Mouse (Mus musculus) forebrain, embryonic 16.5 days (tissue): ENCODE measurements around the gene Gli3. TPM values are rescaled to one million over a fixed set of nuclear protein-coding genes. Genes with fewer than 3 reads are reported as not detected.

Experiments
- ATAC-seq: fragments of 200-750 bp; cut with Nextera tagmentation; 2 replicates; pipeline ENCODE4 v1.8.0; 2017; ENCODE audit warnings: mild to moderate bottlenecking, moderate library complexity
- H3K27ac ChIP-seq: fragments of 300-500 bp; sonication (generic); 2 replicates; pipeline ENCODE4 v1.5.1; 2014; ENCODE audit warnings: low read length, control low read depth
- H3K27me3 ChIP-seq: fragments of 300-500 bp; sonication (generic); replicated peaks from 2 replicates; pipeline ENCODE4 v1.6.1; 2014; ENCODE audit warnings: low read length; ENCODE audit not compliant: control insufficient read depth, insufficient read depth
- H3K36me3 ChIP-seq: fragments of 300-500 bp; sonication (generic); 2 replicates; pipeline ENCODE4 v1.6.1; 2014; ENCODE audit not compliant: control insufficient read depth, insufficient read depth
- H3K4me1 ChIP-seq: fragments of 300-500 bp; sonication (generic); replicated peaks from 2 replicates; pipeline ENCODE4 v1.6.1; 2014; ENCODE audit warnings: low read length; ENCODE audit not compliant: control insufficient read depth, insufficient read depth
- H3K4me2 ChIP-seq: fragments of 300-500 bp; sonication (generic); 2 replicates; pipeline ENCODE4 v1.6.1; 2014; ENCODE audit warnings: mild to moderate bottlenecking, low read length, control low read depth
- H3K4me3 ChIP-seq: fragments of 300-500 bp; sonication (generic); replicated peaks from 2 replicates; pipeline ENCODE4 v1.5.1; 2014; ENCODE audit warnings: mild to moderate bottlenecking, low read length, control low read depth
- H3K9ac ChIP-seq: fragments of 300-500 bp; sonication (generic); replicated peaks from 2 replicates; pipeline ENCODE4 v1.6.1; 2014; ENCODE audit warnings: low read depth, low read length, control low read depth
- H3K9me3 ChIP-seq: fragments of 300-500 bp; sonication (generic); 2 replicates; pipeline ENCODE4 v1.6.1; 2016; ENCODE audit warnings: low read length; ENCODE audit not compliant: control insufficient read depth
- WGBS: fragments of 180-500 bp; shearing (Covaris S2); extraction: QIAGEN DNeasy Blood & Tissue Kit; methylation state at CpG from one replicate; pipeline ENCODE4 v1.1.7; 2014; 5-methylcytosine and 5-hydroxymethylcytosine counted together
- polyA plus RNA-seq: library from polyadenylated mRNA; unstranded; fragments of >200 nt; fragmentation: Nextera tagmentation; extraction: Ambion mirVana; gene quantifications from 2 replicates; pipeline ENCODE4 v1.2.1, GENCODE M21; 2015

Gene Gli3
- polyA plus RNA-seq, 1 experiment from 2014 or later: 10.8 TPM

DNA sequence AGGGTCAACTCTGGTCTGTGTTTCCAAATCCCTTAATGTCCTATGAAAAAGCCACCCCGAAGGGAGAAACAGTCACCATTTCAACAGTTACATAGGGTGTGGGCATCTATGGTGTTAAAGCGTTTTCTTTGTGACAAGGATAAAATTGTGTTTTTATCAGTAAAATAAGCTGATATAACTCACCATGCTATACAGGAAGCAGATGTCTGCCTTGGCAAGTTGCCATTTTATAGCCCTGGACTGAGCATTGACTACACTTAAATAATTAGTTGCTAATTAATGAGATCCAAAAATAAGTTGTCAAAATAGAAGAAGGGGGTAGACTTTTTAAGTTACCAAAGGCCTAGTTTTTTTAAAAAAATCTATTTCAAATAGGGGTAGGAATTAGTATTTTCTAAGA lies 11.4 kb downstream of the Gli3 start:
- Histone ChIP-seq H3K36me3 (no peaks in the 10 kb centered on the region), H3K4me3 (no peak overlapping the region), H3K27me3 (no peaks in the 10 kb centered on the region), H3K4me1 (peaks cover 17% of the 10 kb centered on the region), H3K9me3 (no peaks in the 10 kb centered on the region), H3K4me2 (no peak overlapping the region), H3K27ac (no peak overlapping the region), H3K9ac (no peak overlapping the region)
- 27% methylated on average over 2 of the region's 2 CpGs for WGBS
- no peak for ATAC-seq

DNA sequence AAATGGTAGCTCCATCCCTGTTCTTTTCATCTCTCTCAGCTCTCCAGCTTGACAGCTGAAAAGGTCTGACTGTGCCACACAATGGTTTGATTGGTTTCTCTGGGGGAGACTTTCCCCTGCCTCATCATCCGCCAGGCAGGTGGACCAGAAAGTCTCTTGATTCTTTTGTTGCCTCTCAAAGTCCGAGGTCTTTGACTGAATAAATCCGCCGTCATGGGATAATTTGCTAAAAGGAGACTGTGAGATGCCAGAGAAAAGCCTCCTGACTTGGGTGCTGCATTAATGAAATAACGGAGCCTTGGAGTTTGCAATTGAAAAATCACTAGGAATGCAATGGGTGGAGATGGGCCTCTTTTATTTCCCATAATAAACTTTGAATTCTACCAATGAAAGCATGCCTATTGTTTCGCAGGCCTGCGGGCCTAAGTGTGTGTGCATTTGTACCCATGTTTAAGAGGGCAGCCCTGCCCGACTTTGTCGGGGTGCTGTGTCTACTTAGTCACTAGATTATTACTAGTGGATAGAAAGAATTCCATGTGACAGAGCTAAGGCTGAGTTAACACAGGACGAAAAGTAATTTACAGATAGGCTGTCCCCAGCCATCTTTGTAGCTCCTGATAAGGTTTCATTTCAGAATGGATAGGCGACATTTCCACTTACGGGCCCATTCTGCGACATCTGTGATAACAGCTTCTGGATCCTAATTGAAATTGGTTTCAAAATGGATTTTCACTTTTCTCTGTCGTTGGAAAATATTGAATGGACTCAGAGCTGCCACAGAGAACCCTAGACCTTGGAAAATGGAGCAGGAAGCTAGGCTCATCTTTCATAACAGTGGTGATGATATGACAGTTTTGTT lies 23.2 kb downstream of the Gli3 start:
- 12% methylated on average over 14 of the region's 14 CpGs for WGBS
- Histone ChIP-seq H3K4me1 (peaks cover 16% of the 10 kb centered on the region), H3K36me3 (no peaks in the 10 kb centered on the region), H3K27me3 (no peaks in the 10 kb centered on the region), H3K9me3 (no peaks in the 10 kb centered on the region), H3K27ac (no peak overlapping the region; the same call in 1 of the 2 replicates), H3K9ac (peak overlapping the region; percentile 32), H3K4me3 (peak overlapping the region; percentile 4; the same call in 1 of the 2 replicates), H3K4me2 (peak overlapping the region; percentile 46)
- peak; percentile 34; the same call in 1 of the 2 replicates for ATAC-seq

- no peaks in the 10 kb centered on the region for H3K9me3 ChIP-seq
- no peak overlapping the region for H3K4me3 ChIP-seq
- no peaks in the 10 kb centered on the region for H3K36me3 ChIP-seq
- WGBS: 10% methylated on average over 7 of the region's 7 CpGs
- H3K4me2 ChIP-seq: peak overlapping the region; percentile 39
- H3K27ac ChIP-seq: no peak overlapping the region
- no peaks in the 10 kb centered on the region for H3K27me3 ChIP-seq
- H3K4me1 ChIP-seq: peaks cover 16% of the 10 kb centered on the region
- peak; percentile 43; the same call in 1 of the 2 replicates for ATAC-seq
- no peak overlapping the region for H3K9ac ChIP-seq
Measured at GRCm38 (mm10) chr13:15487334-15487733, 24.3 kb downstream of the Gli3 start.

- Histone ChIP-seq H3K4me3 (no peak overlapping the region), H3K36me3 (no peaks in the 10 kb centered on the region), H3K9ac (no peak overlapping the region), H3K9me3 (no peaks in the 10 kb centered on the region), H3K27ac (no peak overlapping the region), H3K27me3 (no peaks in the 10 kb centered on the region), H3K4me1 (peaks cover 16% of the 10 kb centered on the region), H3K4me2 (no peak overlapping the region)
- 18% methylated on average over 1 of the region's 1 CpGs for WGBS
- ATAC-seq: peak; percentile 51; the same call in 1 of the 2 replicates
Measured at GRCm38 (mm10) chr13:15488065-15488464, 25.0 kb downstream of the Gli3 start.

- H3K4me1 ChIP-seq: no peaks in the 10 kb centered on the region
- no peak overlapping the region for H3K4me3 ChIP-seq
- H3K9ac ChIP-seq: no peak overlapping the region
- no peak overlapping the region for H3K27ac ChIP-seq
- H3K9me3 ChIP-seq: no peaks in the 10 kb centered on the region
- H3K27me3 ChIP-seq: no peaks in the 10 kb centered on the region
- 92% methylated on average over 4 of the region's 4 CpGs for WGBS
- ATAC-seq: no peak
- H3K36me3 ChIP-seq: no peaks in the 10 kb centered on the region
- H3K4me2 ChIP-seq: no peak overlapping the region
Measured at GRCm38 (mm10) chr13:15495820-15496219, 32.8 kb downstream of the Gli3 start.

GRCm38 (mm10) chr13:15498338-15498737 lies 35.3 kb downstream of the Gli3 start:
- WGBS: 65% methylated on average over 4 of the region's 4 CpGs
- no peak for ATAC-seq
- no peak overlapping the region for H3K4me2 ChIP-seq
- no peaks in the 10 kb centered on the region for H3K27me3 ChIP-seq
- H3K4me1 ChIP-seq: no peaks in the 10 kb centered on the region
- no peak overlapping the region for H3K27ac ChIP-seq
- H3K4me3 ChIP-seq: no peak overlapping the region
- H3K9me3 ChIP-seq: no peaks in the 10 kb centered on the region
- H3K9ac ChIP-seq: no peak overlapping the region
- no peaks in the 10 kb centered on the region for H3K36me3 ChIP-seq

DNA sequence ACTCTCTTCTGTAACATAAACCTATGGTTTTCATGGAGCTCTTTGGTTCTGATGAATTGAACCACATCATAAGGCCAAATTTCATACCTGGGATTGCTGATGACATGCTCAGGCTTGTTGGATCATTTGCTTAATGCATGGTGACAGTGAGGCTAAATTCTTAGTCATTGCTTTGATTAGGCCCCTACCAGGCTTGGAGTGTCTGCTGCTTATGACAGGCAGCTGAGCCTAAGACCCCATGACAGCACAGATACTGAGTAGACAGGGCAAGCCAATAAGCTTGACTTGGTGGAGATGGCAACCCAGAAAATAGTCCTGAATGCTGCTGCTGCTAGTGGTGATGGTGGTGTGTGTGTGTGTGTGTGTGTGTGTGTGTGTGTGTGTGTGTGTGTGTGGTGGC lies 47.9 kb downstream of the Gli3 start:
- no peak for ATAC-seq
- no peaks in the 10 kb centered on the region for H3K27me3 ChIP-seq
- H3K9me3 ChIP-seq: no peaks in the 10 kb centered on the region

GRCm38 (mm10) chr13:15513114-15513513 lies 50.1 kb downstream of the Gli3 start:
- Histone ChIP-seq H3K27me3 (no peaks in the 10 kb centered on the region), H3K4me3 (no peak overlapping the region), H3K27ac (no peak overlapping the region), H3K9ac (no peak overlapping the region), H3K9me3 (no peaks in the 10 kb centered on the region), H3K36me3 (no peaks in the 10 kb centered on the region), H3K4me1 (0 out of 2 replicates have a peak, but pooled peaks cover 5% of the 10 kb centered on the region), H3K4me2 (no peak overlapping the region)
- 20% methylated on average over 5 of the region's 5 CpGs for WGBS
- peak; percentile 41; the same call in 1 of the 2 replicates for ATAC-seq

More for the DNA sequence above, 47.9 kb downstream of the Gli3 start:
- H3K4me1 ChIP-seq: 0 out of 2 replicates have a peak, but pooled peaks cover 2% of the 10 kb centered on the region
- no peak overlapping the region for H3K27ac ChIP-seq
- no peaks in the 10 kb centered on the region for H3K36me3 ChIP-seq
- no peak overlapping the region for H3K9ac ChIP-seq
- H3K4me3 ChIP-seq: no peak overlapping the region
- H3K4me2 ChIP-seq: no peak overlapping the region

DNA sequence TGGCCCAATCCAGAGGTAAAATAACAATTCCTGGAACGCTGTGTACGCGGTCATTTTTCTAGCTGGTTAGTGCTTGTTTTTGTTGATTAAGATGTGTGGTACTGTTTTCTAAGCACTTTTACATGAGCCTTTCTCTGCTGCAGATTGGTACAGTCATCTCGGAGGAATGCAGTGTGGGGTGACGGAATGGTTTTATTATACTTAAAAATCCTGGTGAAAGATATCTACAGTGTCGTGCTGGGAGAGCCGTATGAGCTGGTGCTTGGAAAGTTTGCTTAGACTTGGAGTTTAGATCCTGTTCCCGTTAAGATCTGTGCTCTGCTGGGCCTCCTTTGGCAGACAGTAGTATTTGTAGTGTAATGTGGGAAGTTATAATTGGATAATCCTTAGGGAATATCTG lies 51.0 kb downstream of the Gli3 start:
- H3K4me3 ChIP-seq: no peak overlapping the region
- no peaks in the 10 kb centered on the region for H3K27me3 ChIP-seq
- no peaks in the 10 kb centered on the region for H3K9me3 ChIP-seq
- H3K4me1 ChIP-seq: 0 out of 2 replicates have a peak, but pooled peaks cover 5% of the 10 kb centered on the region
- no peak for ATAC-seq
- no peaks in the 10 kb centered on the region for H3K36me3 ChIP-seq
- H3K4me2 ChIP-seq: no peak overlapping the region
- no peak overlapping the region for H3K27ac ChIP-seq
- 75% methylated on average over 8 of the region's 8 CpGs for WGBS
- no peak overlapping the region for H3K9ac ChIP-seq
